Comparison of ENCODE assay signal across 19 mouse cellular contexts in the genomic region with DNA sequence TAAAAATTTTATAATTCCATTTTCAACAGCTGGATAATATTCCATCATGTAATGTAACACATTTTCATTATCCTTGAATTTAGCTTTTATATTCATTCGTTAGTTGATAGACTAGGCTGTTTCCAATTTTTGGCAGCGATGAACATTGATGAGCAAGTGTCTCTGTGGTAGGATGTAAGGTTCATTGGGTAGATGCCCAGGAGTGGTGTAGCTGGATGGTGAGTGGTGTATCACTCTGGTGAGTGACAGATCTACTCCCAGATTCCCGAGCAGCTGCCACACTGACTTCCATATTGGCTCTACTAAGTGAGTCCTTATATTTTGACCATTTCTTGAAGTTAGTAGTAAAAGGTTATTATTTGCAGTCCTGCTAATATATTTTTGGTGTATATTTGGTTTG.
"Had no signal": no experiment of that assay in that cellular context is flagged by ENCODE, and none has a peak within 500 bp of the region (broad histone marks: within the 10 kb centered on the region; RNA-seq: fewer than 3 reads in every experiment).

No protein-coding gene starts in this region.

- H3K27ac ChIP-seq: lung, embryonic 15.5 days; macrophage; midbrain, embryonic 10.5 days; midbrain, embryonic 12.5 days; neural tube, embryonic 13.5 days; neural tube, embryonic 15.5 days; stomach, embryonic 15.5 days; stomach, postnatal 0 days had no signal

- H3K27me3 ChIP-seq: lung, embryonic 15.5 days; midbrain, embryonic 12.5 days; neural tube, embryonic 13.5 days; neural tube, embryonic 15.5 days; stomach, embryonic 15.5 days had no signal

- ATAC-seq: liver, postnatal 0 days; lung, postnatal 0 days; midbrain, embryonic 16.5 days had no signal

- H3K36me3 ChIP-seq: lung, embryonic 15.5 days; midbrain, embryonic 10.5 days; midbrain, embryonic 12.5 days; neural tube, embryonic 13.5 days; neural tube, embryonic 15.5 days; stomach, embryonic 15.5 days had no signal

- H3K4me2 ChIP-seq: lung, embryonic 15.5 days; midbrain, embryonic 12.5 days; neural tube, embryonic 13.5 days; neural tube, embryonic 15.5 days; stomach, embryonic 15.5 days had no signal

- H3K9ac ChIP-seq: liver, postnatal 0 days; lung, embryonic 15.5 days; midbrain, embryonic 12.5 days; neural tube, embryonic 13.5 days; neural tube, embryonic 15.5 days; stomach, embryonic 15.5 days had no signal

- H3K4me3 ChIP-seq: lung, embryonic 15.5 days; midbrain, embryonic 10.5 days; midbrain, embryonic 12.5 days; myocyte; neural tube, embryonic 13.5 days; neural tube, embryonic 15.5 days; stomach, embryonic 15.5 days had no signal

- H3K9me3 ChIP-seq: lung, embryonic 15.5 days; midbrain, embryonic 10.5 days; midbrain, embryonic 12.5 days; neural tube, embryonic 13.5 days; neural tube, embryonic 15.5 days; stomach, embryonic 15.5 days had no signal

- H3K4me1 ChIP-seq: lung, embryonic 15.5 days; midbrain, embryonic 10.5 days; midbrain, embryonic 12.5 days; neural tube, embryonic 13.5 days; neural tube, embryonic 15.5 days; stomach, embryonic 15.5 days had no signal

- DNase-seq: liver, postnatal 0 days; lung, adult 2 months; lung, postnatal 14 days; lung, postnatal 36 days; midbrain, embryonic 14.5 days; right cerebral cortex, postnatal 14 days; thymus, adult 2 months; thymus, postnatal 36 days had no signal
